Mouse (Mus musculus) limb, embryonic 11.5 days (tissue): ENCODE results near the gene Tenm2. TPM values are rescaled to one million over a fixed set of nuclear protein-coding genes. Genes with fewer than 3 reads are reported as not detected.

ENCODE experiments used
- ATAC-seq: fragments of 200-750 bp; cut with Nextera tagmentation; 2 replicates; pipeline ENCODE4 v1.8.0; 2017; ENCODE audit warnings: low read depth; ENCODE audit not compliant: insufficient number of reproducible peaks, low FRiP score, low TSS enrichment
- DNase-seq: peaks from one replicate; pipeline ENCODE4 v3.0.0-alpha.2; 2015; ENCODE audit warnings: low spot score
- H3K27ac ChIP-seq: fragments of 300-500 bp; sonication (generic); replicated peaks from 2 replicates; pipeline ENCODE4 v1.5.1; 2014; ENCODE audit warnings: low read depth, mild to moderate bottlenecking, low read length
- H3K27me3 ChIP-seq: fragments of 300-500 bp; sonication (generic); 2 replicates; pipeline ENCODE4 v1.6.1; 2014; ENCODE audit warnings: mild to moderate bottlenecking, low read length, mixed read lengths; ENCODE audit not compliant: control insufficient read depth, insufficient read depth
- H3K36me3 ChIP-seq: fragments of 300-500 bp; sonication (generic); 2 replicates; pipeline ENCODE4 v1.6.1; 2014; ENCODE audit warnings: mild to moderate bottlenecking, low read length, moderate library complexity, mixed read lengths; ENCODE audit not compliant: control insufficient read depth, insufficient read depth
- H3K4me1 ChIP-seq: fragments of 300-500 bp; sonication (generic); 2 replicates; pipeline ENCODE4 v1.6.1; 2014; ENCODE audit warnings: low read length, mixed read lengths; ENCODE audit not compliant: control insufficient read depth, insufficient read depth
- H3K4me2 ChIP-seq: fragments of 300-500 bp; sonication (generic); 2 replicates; pipeline ENCODE4 v1.6.1; 2014; ENCODE audit warnings: low read depth, mild to moderate bottlenecking, moderate library complexity; ENCODE audit not compliant: severe bottlenecking
- H3K4me3 ChIP-seq: fragments of 300-500 bp; sonication (generic); 2 replicates; pipeline ENCODE4 v1.5.1; 2014; ENCODE audit warnings: low read depth, low read length
- H3K9ac ChIP-seq: fragments of 300-500 bp; sonication (generic); 2 replicates; pipeline ENCODE4 v1.6.1; 2014; ENCODE audit warnings: mild to moderate bottlenecking, low read length
- H3K9me3 ChIP-seq: fragments of 300-500 bp; sonication (generic); 2 replicates; pipeline ENCODE4 v1.6.1; 2016; ENCODE audit warnings: low read length; ENCODE audit not compliant: control insufficient read depth
- WGBS: fragments of 180-500 bp; shearing (Covaris S2); extraction: QIAGEN DNeasy Blood & Tissue Kit; methylation state at CpG from one replicate; pipeline ENCODE4 v1.1.7; 2014; 5-methylcytosine and 5-hydroxymethylcytosine counted together
- polyA plus RNA-seq: library from polyadenylated mRNA; unstranded; fragments of >200 nt; fragmentation: Nextera tagmentation; extraction: Ambion mirVana; gene quantifications from 2 replicates; pipeline ENCODE4 v1.2.1, GENCODE M21; 2014

Gene Tenm2
- polyA plus RNA-seq, 1 experiment from 2014 or later = 0.44 TPM

GRCm38 (mm10) chr11:35991846-35992245 lies 1243.9 kb downstream of the Tenm2 start:
- H3K9ac ChIP-seq = no peak overlapping the region
- H3K4me2 ChIP-seq = no peak overlapping the region
- DNase-seq (no peak), ATAC-seq (no peak)
- no peak overlapping the region for H3K27ac ChIP-seq
- no peaks in the 10 kb centered on the region for H3K9me3 ChIP-seq
- H3K4me3 ChIP-seq = no peak overlapping the region
- H3K27me3 ChIP-seq = no peaks in the 10 kb centered on the region
- 85% methylated on average over 2 of the region's 2 CpGs for WGBS
- H3K36me3 ChIP-seq = no peaks in the 10 kb centered on the region
- no peaks in the 10 kb centered on the region for H3K4me1 ChIP-seq

GRCm38 (mm10) chr11:35989967-35990366 lies 1245.8 kb downstream of the Tenm2 start:
- H3K9me3 ChIP-seq = no peaks in the 10 kb centered on the region
- DNase-seq (no peak), ATAC-seq (no peak)
- 79% methylated on average over 4 of the region's 4 CpGs for WGBS
- H3K27me3 ChIP-seq = no peaks in the 10 kb centered on the region
- no peak overlapping the region for H3K9ac ChIP-seq
- H3K4me1 ChIP-seq = peaks cover 2% of the 10 kb centered on the region; the same call in 1 of the 2 replicates
- H3K4me3 ChIP-seq = no peak overlapping the region
- no peak overlapping the region for H3K4me2 ChIP-seq
- H3K27ac ChIP-seq = no peak overlapping the region
- no peaks in the 10 kb centered on the region for H3K36me3 ChIP-seq

DNA sequence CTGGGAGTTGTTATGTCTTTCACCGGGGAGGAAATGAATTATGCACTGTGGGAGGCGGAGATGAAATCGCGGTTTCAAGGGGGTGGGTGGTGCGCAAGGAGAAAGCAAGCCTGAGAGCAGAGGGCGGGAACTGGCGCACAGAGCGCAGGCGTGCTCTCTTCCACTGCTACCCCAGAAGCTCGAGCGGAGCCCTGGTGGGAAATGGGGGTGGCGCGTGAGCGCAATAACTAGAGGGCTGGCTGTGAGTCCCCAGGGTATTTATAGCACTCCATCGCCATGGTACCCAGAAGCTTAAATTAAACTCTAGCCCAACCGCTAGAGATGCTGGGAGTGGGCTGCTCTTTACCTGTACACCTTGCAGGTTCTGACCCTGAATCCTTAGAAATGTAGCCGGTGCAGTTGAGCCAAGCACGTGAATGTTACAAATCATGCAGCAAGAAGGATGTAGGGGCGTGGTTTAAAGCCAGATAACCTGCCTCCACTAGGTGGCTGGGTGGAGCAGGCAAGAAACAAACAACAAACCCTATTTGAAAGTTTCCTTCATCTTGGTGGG lies 1249.8 kb downstream of the Tenm2 start:
- ATAC-seq (peak; percentile 70), DNase-seq (peak; percentile 53)
- WGBS = under 1% methylated on average over 19 of the region's 19 CpGs
- Histone ChIP-seq H3K4me2 (peak overlapping the region; percentile 45), H3K9ac (no peak overlapping the region), H3K4me1 (peaks cover 2% of the 10 kb centered on the region; the same call in 1 of the 2 replicates), H3K9me3 (no peaks in the 10 kb centered on the region), H3K27me3 (peaks cover 10% of the 10 kb centered on the region; the same call in 1 of the 2 replicates), H3K27ac (no peak overlapping the region), H3K36me3 (no peaks in the 10 kb centered on the region), H3K4me3 (no peak overlapping the region)

DNA sequence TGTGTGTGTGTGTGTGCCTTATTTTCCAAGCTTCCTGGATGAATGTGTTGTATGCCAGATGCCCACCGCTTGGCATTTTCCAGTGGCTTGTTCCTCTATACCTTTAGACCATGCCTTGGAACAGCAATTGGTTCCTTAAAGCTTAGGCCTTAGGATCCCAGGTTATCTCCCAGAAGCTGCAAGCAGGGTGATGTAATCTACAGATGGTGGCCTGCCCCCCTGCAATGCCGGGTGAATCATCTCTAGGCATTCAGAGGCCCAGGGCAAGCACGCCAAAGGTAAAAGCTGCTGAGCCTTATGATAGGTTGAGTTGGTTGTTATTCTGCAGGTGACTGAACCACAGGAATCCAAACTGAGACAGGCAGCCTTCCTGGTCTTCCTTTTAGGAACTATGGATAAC lies 1253.0 kb downstream of the Tenm2 start:
- H3K4me2 ChIP-seq = no peak overlapping the region
- H3K4me1 ChIP-seq = peaks cover 9% of the 10 kb centered on the region
- H3K9ac ChIP-seq = no peak overlapping the region
- no peak overlapping the region for H3K27ac ChIP-seq
- no peaks in the 10 kb centered on the region for H3K9me3 ChIP-seq
- no peaks in the 10 kb centered on the region for H3K36me3 ChIP-seq
- ATAC-seq (no peak), DNase-seq (no peak)
- 91% methylated on average over 3 of the region's 3 CpGs for WGBS
- H3K4me3 ChIP-seq = no peak overlapping the region
- H3K27me3 ChIP-seq = peaks cover 26% of the 10 kb centered on the region

DNA sequence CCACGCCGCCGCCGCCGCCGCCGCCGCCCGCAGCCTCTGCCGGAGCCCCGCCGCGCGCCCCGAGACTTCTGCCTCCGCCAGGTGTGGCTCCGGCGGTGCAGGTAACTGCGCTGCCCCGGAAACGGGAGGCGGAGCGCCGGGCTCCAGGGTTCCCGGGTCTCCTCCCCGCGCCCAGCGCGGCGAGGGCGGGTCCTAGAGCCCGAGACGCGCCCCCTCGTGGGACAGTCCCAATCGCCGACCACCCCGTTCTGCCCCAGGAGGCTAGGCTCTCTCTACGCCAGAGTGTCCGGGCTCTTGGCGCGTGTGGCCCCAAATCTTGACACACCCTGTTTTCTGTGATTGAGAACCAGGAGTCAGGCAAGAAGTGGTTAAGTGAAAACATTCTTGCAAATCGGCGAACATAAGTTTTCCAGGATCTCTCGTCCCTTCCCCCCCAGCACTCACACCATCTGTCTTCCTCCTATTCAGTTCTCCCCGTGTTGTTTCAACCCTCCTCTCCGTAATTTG lies 1255.3 kb downstream of the Tenm2 start, which contains the start of gene Wwc1:
Gene Wwc1, minus strand, starts transcription at position 117 of the 507 bp plus-strand sequence.
- peak; percentile 76 for DNase-seq
- 1% methylated on average over 34 of the region's 47 CpGs for WGBS

DNA sequence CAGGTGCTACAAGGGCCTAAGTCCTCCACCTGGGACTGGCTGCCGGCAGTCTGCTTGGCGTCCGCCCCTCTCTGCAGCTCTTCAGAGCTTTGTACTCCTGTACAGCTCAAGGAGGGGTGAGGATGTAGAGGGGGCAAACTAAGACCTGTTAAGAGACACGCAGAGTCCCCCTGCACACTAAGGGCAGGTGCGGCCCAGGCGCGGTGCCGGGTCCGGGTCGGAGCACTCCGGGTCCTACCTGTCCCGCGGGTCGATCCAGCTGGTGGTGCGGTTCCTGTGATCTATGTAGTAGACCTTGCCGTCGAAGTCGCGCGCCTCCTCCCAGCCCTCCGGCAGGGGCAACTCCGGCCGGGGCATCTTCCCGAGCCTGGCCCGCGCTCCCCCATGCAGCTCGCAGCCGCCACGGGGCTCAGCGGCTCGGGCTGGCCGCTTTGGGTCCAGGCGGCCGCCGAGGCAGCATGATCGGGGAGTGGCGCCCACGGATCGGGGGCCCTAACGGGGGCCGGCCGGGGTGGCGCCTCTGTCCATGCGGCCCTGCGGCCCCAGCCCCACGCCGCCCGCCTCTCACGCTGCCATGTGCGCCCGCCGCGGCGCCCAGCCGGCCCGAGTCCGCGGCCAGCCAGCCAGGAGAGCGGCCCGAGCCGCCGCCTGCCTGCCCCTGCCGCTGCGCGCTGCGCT lies 1255.9 kb downstream of the Tenm2 start:
- under 1% methylated on average over 58 of the region's 66 CpGs for WGBS
- Histone ChIP-seq H3K4me1 (peaks cover 7% of the 10 kb centered on the region), H3K4me2 (peak overlapping the region; percentile 94), H3K9ac (peak overlapping the region; percentile 63), H3K4me3 (peak overlapping the region; percentile 56), H3K9me3 (no peaks in the 10 kb centered on the region), H3K36me3 (no peaks in the 10 kb centered on the region), H3K27me3 (peaks cover 26% of the 10 kb centered on the region), H3K27ac (no peak overlapping the region; the same call in 1 of the 2 replicates)
- ATAC-seq = peak; percentile 61
- DNase-seq = peak; percentile 55

More for the DNA sequence above, 1255.3 kb downstream of the Tenm2 start, which contains the start of gene Wwc1:
- H3K36me3 ChIP-seq = no peaks in the 10 kb centered on the region
- no peak within 1 kb of the TSS; the same call in 1 of the 2 replicates for H3K27ac ChIP-seq
- peaks cover 26% of the 10 kb centered on the region for H3K27me3 ChIP-seq
- H3K4me1 ChIP-seq = peaks cover 7% of the 10 kb centered on the region
- peak within 1 kb of the TSS; percentile 94 for H3K4me2 ChIP-seq
- H3K9ac ChIP-seq = peak within 1 kb of the TSS; percentile 63
- peak within 1 kb of the TSS; percentile 56 for H3K4me3 ChIP-seq
- peak; percentile 72 for ATAC-seq
- H3K9me3 ChIP-seq = no peaks in the 10 kb centered on the region

GRCm38 (mm10) chr11:35979266-35979732 lies 1256.5 kb downstream of the Tenm2 start:
- H3K27me3 ChIP-seq = peaks cover 26% of the 10 kb centered on the region
- H3K4me1 ChIP-seq = peaks cover 7% of the 10 kb centered on the region
- H3K4me2 ChIP-seq = peak overlapping the region; percentile 94
- under 1% methylated on average over 12 of the region's 12 CpGs for WGBS
- H3K9ac ChIP-seq = no peak overlapping the region; the same call in 1 of the 2 replicates
- H3K27ac ChIP-seq = no peak overlapping the region; the same call in 1 of the 2 replicates
- H3K4me3 ChIP-seq = peak overlapping the region; percentile 56
- no peaks in the 10 kb centered on the region for H3K36me3 ChIP-seq
- no peak for ATAC-seq
- DNase-seq = peak; percentile 28
- no peaks in the 10 kb centered on the region for H3K9me3 ChIP-seq

DNA sequence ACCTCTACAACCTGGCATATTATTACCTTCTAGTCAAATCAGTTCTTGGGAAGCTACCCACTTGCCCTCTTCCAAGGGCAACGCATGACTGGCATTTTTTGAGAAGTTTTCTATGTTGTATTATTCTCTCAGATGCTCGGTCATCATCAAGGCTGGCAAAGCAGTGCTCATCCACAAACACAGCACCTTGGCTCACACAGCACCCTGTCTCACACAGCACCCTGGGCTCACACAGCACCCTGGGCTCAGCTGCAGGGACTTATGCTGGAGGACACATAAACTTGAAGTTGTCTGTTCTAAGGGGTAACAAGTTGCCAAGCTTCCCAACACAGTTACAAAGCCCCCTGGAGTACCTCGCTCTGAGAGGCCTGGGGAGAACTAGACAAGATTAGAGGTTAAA lies 1258.0 kb downstream of the Tenm2 start:
- 88% methylated on average over 3 of the region's 3 CpGs for WGBS
- Histone ChIP-seq H3K9me3 (no peaks in the 10 kb centered on the region), H3K36me3 (no peaks in the 10 kb centered on the region), H3K4me1 (peaks cover 7% of the 10 kb centered on the region), H3K4me2 (no peak overlapping the region), H3K4me3 (no peak overlapping the region), H3K27ac (no peak overlapping the region), H3K27me3 (peaks cover 26% of the 10 kb centered on the region), H3K9ac (no peak overlapping the region)
- ATAC-seq (no peak), DNase-seq (no peak)
